8 mouse cellular contexts compared by ENCODE assay signal in genomic region chr13:24831353-24832130, GRCm38 (mm10). TPM values are rescaled to one million over a fixed set of nuclear protein-coding genes. Genes with fewer than 3 reads are reported as not detected.
DNase-seq lines count a peak whose midpoint lies in the region; ATAC-seq and TF ChIP-seq lines count a peak whose summit lies in the region.

Gene Acot13, minus strand, starts transcription at chr13:24831540.
Gene Tdp2, plus strand, starts transcription at chr13:24831679.

- peak within 1 kb of the TSS; percentile 97 for H3K4me3 ChIP-seq in hindbrain, embryonic 10.5 days
- peak within 1 kb of the TSS; percentile 83 for H3K4me3 ChIP-seq in lung, postnatal 0 days (ENCODE audit: low read depth, low read length)

- peak; percentile 29 for TF ChIP-seq CTCF in lung, postnatal 0 days (IDR thresholded peaks at IDR 0.05)

- peak within 1 kb of the TSS; percentile 89 for H3K4me2 ChIP-seq in lung, postnatal 0 days (replicated peaks; ENCODE audit: low read depth, low read length)

- under 1% methylated on average over 90 of the region's 90 CpGs for WGBS in hindbrain, embryonic 10.5 days
- under 1% methylated on average over 76 of the region's 90 CpGs for WGBS in lung, postnatal 0 days

- no peaks in the 10 kb centered on the region for H3K27me3 ChIP-seq in hindbrain, embryonic 10.5 days (ENCODE audit: insufficient read depth, poor library complexity, severe bottlenecking)
- no peaks in the 10 kb centered on the region for H3K27me3 ChIP-seq in lung, postnatal 0 days (replicated peaks; ENCODE audit: insufficient read depth, low read length)

- H3K36me3 ChIP-seq in hindbrain, embryonic 10.5 days, result peaks cover 19% of the 10 kb centered on the region
- H3K36me3 ChIP-seq in lung, postnatal 0 days (ENCODE audit: insufficient read depth, low read length), result no peaks in the 10 kb centered on the region

- TF ChIP-seq EP300 in lung, postnatal 0 days (IDR thresholded peaks at IDR 0.05), result no peak

- no peaks in the 10 kb centered on the region for H3K9me3 ChIP-seq in hindbrain, embryonic 10.5 days
- H3K9me3 ChIP-seq in lung, postnatal 0 days (ENCODE audit: low read length), result no peaks in the 10 kb centered on the region

- peak; percentile 89 for DNase-seq in MEL-GATA-1-ER (ENCODE audit: extremely low read depth, low read depth)
- DNase-seq in cerebellum, adult 8-10 months, result peak; percentile 92
- peak; percentile 100 for DNase-seq in hindbrain, embryonic 10.5 days (ENCODE audit: low spot score)
- DNase-seq in layer of hippocampus, adult 9-11 months, result peak; percentile 94
- DNase-seq in lung, postnatal 0 days (ENCODE audit: low spot score), result peak; percentile 98
- peak; percentile 85 for DNase-seq in ovary, postnatal 14 days (ENCODE audit: low spot score)
- DNase-seq in thymus, postnatal 14 days, result peak; percentile 97

- peak; percentile 95 for ATAC-seq in frontal cortex, adult (ENCODE audit: low TSS enrichment)
- ATAC-seq in lung, postnatal 0 days, result peak; percentile 98

- H3K4me1 ChIP-seq in hindbrain, embryonic 10.5 days (replicated peaks), result peaks cover 28% of the 10 kb centered on the region
- peaks cover 4% of the 10 kb centered on the region; the same call in 1 of the 2 replicates for H3K4me1 ChIP-seq in lung, postnatal 0 days (ENCODE audit: insufficient read depth, low read depth, low read length)

- peak within 1 kb of the TSS; percentile 97 for H3K27ac ChIP-seq in hindbrain, embryonic 10.5 days
- peak within 1 kb of the TSS; percentile 95 for H3K27ac ChIP-seq in lung, postnatal 0 days (ENCODE audit: low read length)

- H3K9ac ChIP-seq in lung, postnatal 0 days (replicated peaks; ENCODE audit: low read depth), result peak within 1 kb of the TSS; percentile 84

RNA-seq across cellular contexts. Expression of gene Acot13, which starts in this region (rescaled TPM):
- 56.5 and 62.3 TPM in 2 replicates for polyA plus RNA-seq in hindbrain, embryonic 10.5 days (2016; fragmentation: Nextera tagmentation; extraction: Ambion mirVana)
- polyA plus RNA-seq in lung, postnatal 0 days (2015; fragmentation: Nextera tagmentation; extraction: Ambion mirVana), result 87.2 and 92.5 TPM in 2 replicates

RNA-seq across cellular contexts. Expression of gene Tdp2, which starts in this region (rescaled TPM):
- polyA plus RNA-seq in hindbrain, embryonic 10.5 days (2016; fragmentation: Nextera tagmentation; extraction: Ambion mirVana), result 64.4 and 74.7 TPM in 2 replicates
- 20.8 and 21.2 TPM in 2 replicates for polyA plus RNA-seq in lung, postnatal 0 days (2015; fragmentation: Nextera tagmentation; extraction: Ambion mirVana)

Comparison
In these comparisons a context has a peak if more than half of its experiments do, and no peak if none do; other contexts are left out.
1. Peak in every context shown above with its lines: DNase-seq, ATAC-seq, H3K4me3 ChIP-seq and H3K27ac ChIP-seq.